Mouse (Mus musculus): ENCODE measurements around the gene Clgn. TPM values are rescaled to one million over a fixed set of nuclear protein-coding genes. Genes with fewer than 3 reads are reported as not detected.

Gene Clgn
- under 1 TPM; 0.54 to 0.98 TPM for total RNA-seq (2021)
- long read RNA-seq, experiment 1 = 0 reads
- long read RNA-seq, experiment 2, partial matches to known transcripts = 0 of 1 reads
- long read RNA-seq, experiment 2, other reads (novel, unspliced or antisense) = 1 of 1 reads

- DNase-seq (ENCODE audit: low spot score in 2 of 2) = peak; percentile 12 to 16
Measured at GRCm38 (mm10) chr8:83389316-83390005, at the start of gene Clgn. TSS of gene Clgn (plus strand) at chr8:83389867.

- no peak for DNase-seq (ENCODE audit: low spot score in 2 of 2)
Measured at GRCm38 (mm10) chr8:83342076-83342475, 47.6 kb upstream of the Clgn start.

GRCm38 (mm10) chr8:83342693-83343092 is 47.0 kb upstream of the Clgn start:
- DNase-seq (ENCODE audit: low spot score in 2 of 2) = no peak

- no peak for DNase-seq (ENCODE audit: low spot score in 2 of 2)
Measured at GRCm38 (mm10) chr8:83348263-83348662, 41.4 kb upstream of the Clgn start, which contains the start of gene Mgat4d. TSS of gene Mgat4d (plus strand) at chr8:83348471.

- DNase-seq (ENCODE audit: low spot score in 2 of 2) = no peak
Measured at GRCm38 (mm10) chr8:83351315-83351714, 38.4 kb upstream of the Clgn start.

GRCm38 (mm10) chr8:83363156-83363769 is 26.4 kb upstream of the Clgn start:
- DNase-seq (ENCODE audit: low spot score in 2 of 2) = no peak

GRCm38 (mm10) chr8:83377231-83377630 is 12.4 kb upstream of the Clgn start:
- no peak for DNase-seq (ENCODE audit: low spot score in 2 of 2)

- no peak for DNase-seq (ENCODE audit: low spot score in 2 of 2)
Measured at GRCm38 (mm10) chr8:83380141-83380540, 9.5 kb upstream of the Clgn start.

- no peak for DNase-seq (ENCODE audit: low spot score in 2 of 2)
Measured at GRCm38 (mm10) chr8:83381016-83381415, 8.7 kb upstream of the Clgn start.

- no peak for DNase-seq (ENCODE audit: low spot score in 2 of 2)
Measured at GRCm38 (mm10) chr8:83382850-83383249, 6.8 kb upstream of the Clgn start.

- DNase-seq (ENCODE audit: low spot score in 2 of 2) = no peak
Measured at GRCm38 (mm10) chr8:83390006-83390701, 487 bp downstream of the Clgn start.

GRCm38 (mm10) chr8:83392521-83392920 is 2.9 kb downstream of the Clgn start:
- DNase-seq (ENCODE audit: low spot score in 2 of 2) = no peak

GRCm38 (mm10) chr8:83394325-83394724 is 4.7 kb downstream of the Clgn start:
- no peak for DNase-seq (ENCODE audit: low spot score in 2 of 2)

GRCm38 (mm10) chr8:83396680-83397079 is 7.0 kb downstream of the Clgn start:
- DNase-seq (ENCODE audit: low spot score in 2 of 2) = no peak

- no peak for DNase-seq (ENCODE audit: low spot score in 2 of 2)
Measured at GRCm38 (mm10) chr8:83397726-83398125, 8.1 kb downstream of the Clgn start.

- DNase-seq (ENCODE audit: low spot score in 2 of 2) = no peak
Measured at GRCm38 (mm10) chr8:83405548-83405947, 15.9 kb downstream of the Clgn start.

- no peak for DNase-seq (ENCODE audit: low spot score in 2 of 2)
Measured at GRCm38 (mm10) chr8:83406836-83407235, 17.2 kb downstream of the Clgn start.

GRCm38 (mm10) chr8:83408496-83408895 is 18.8 kb downstream of the Clgn start:
- DNase-seq (ENCODE audit: low spot score in 2 of 2) = no peak

GRCm38 (mm10) chr8:83416878-83417277 is 27.2 kb downstream of the Clgn start:
- DNase-seq (ENCODE audit: low spot score in 2 of 2) = no peak

GRCm38 (mm10) chr8:83417970-83418369 is 28.3 kb downstream of the Clgn start:
- DNase-seq (ENCODE audit: low spot score in 2 of 2) = no peak

GRCm38 (mm10) chr8:83418805-83419516 is 29.3 kb downstream of the Clgn start:
- DNase-seq (ENCODE audit: low spot score in 2 of 2) = no peak

Data from adrenal gland, postnatal 4 days (tissue).